Mouse (Mus musculus): ENCODE data around the gene Srsf7. TPM values are rescaled to one million over a fixed set of nuclear protein-coding genes. Genes with fewer than 3 reads are reported as not detected.

Srsf7 gene
- polyA plus RNA-seq (2015; fragmentation: Nextera tagmentation; extraction: Ambion mirVana) = 115 and 142 TPM in 2 replicates

GRCm38 (mm10) chr17:80206671-80207581 lies at the start of gene Srsf7, which contains the start of gene Ttc39d:
Gene Srsf7, minus strand, starts transcription at chr17:80207307.
Gene Ttc39d, plus strand, starts transcription at chr17:80207460.

GRCm38 (mm10) chr17:80224326-80225116 lies 17.4 kb upstream of the Srsf7 start, which contains the start of gene Gemin6:
Gene Gemin6, plus strand, starts transcription at chr17:80224441.

Other genes starting within 250 kb of the Srsf7 start
- 15.3 and 21.1 TPM in 2 replicates for gene Hnrnpll, start 145.0 kb downstream of the Srsf7 start, polyA plus RNA-seq (2015; fragmentation: Nextera tagmentation; extraction: Ambion mirVana)
- 7.2 and 10.6 TPM in 2 replicates for gene Galm, start 79.8 kb downstream of the Srsf7 start, polyA plus RNA-seq (2015; fragmentation: Nextera tagmentation; extraction: Ambion mirVana)
- 0.09 TPM in 1 of 2 replicates, not detected in the other for gene Ttc39d, start 153 bp upstream of the Srsf7 start, polyA plus RNA-seq (2015; fragmentation: Nextera tagmentation; extraction: Ambion mirVana)
- gene Gemin6, start 17.1 kb upstream of the Srsf7 start, polyA plus RNA-seq (2015; fragmentation: Nextera tagmentation; extraction: Ambion mirVana) = 14.3 and 16.4 TPM in 2 replicates
- 9.4 and 9.6 TPM in 2 replicates for gene Morn2, start 82.9 kb upstream of the Srsf7 start, polyA plus RNA-seq (2015; fragmentation: Nextera tagmentation; extraction: Ambion mirVana)
- 4.7 TPM in 2 replicates for gene Dhx57, start 83.2 kb upstream of the Srsf7 start, polyA plus RNA-seq (2015; fragmentation: Nextera tagmentation; extraction: Ambion mirVana)
- 1.5 and 2.3 TPM in 2 replicates for gene Arhgef33, start 100.1 kb upstream of the Srsf7 start, polyA plus RNA-seq (2015; fragmentation: Nextera tagmentation; extraction: Ambion mirVana)
- gene Gm10190, start 166.2 kb upstream of the Srsf7 start, polyA plus RNA-seq (2015; fragmentation: Nextera tagmentation; extraction: Ambion mirVana) = 1.6 and 3.6 TPM in 2 replicates